Mouse (Mus musculus) heart, embryonic 10.5 days (tissue): Measurements from ENCODE around the gene Atp6v0d1. TPM values are rescaled to one million over a fixed set of nuclear protein-coding genes. Genes with fewer than 3 reads are reported as not detected.
"Not testable (repeated sequence)": the region's sequence is repeated elsewhere in the genome, so short reads cannot be mapped to it uniquely, and the experiment has no call there.

Source experiments
- DNase-seq: peaks from one replicate; pipeline ENCODE4 v3.0.0-alpha.2; 2017; ENCODE audit warnings: low spot score
- H3K27ac ChIP-seq: fragments of 300-500 bp; sonication (generic); 2 replicates; pipeline ENCODE4 v1.5.1; 2016; ENCODE audit warnings: mild to moderate bottlenecking
- H3K27me3 ChIP-seq: fragments of 300-500 bp; sonication (generic); 2 replicates; pipeline ENCODE4 v1.6.1; 2016; ENCODE audit warnings: mild to moderate bottlenecking; ENCODE audit not compliant: poor library complexity, insufficient read depth, severe bottlenecking
- H3K36me3 ChIP-seq: fragments of 300-500 bp; sonication (generic); 2 replicates; pipeline ENCODE4 v1.6.1; 2016; ENCODE audit warnings: mild to moderate bottlenecking, moderate library complexity
- H3K4me1 ChIP-seq: fragments of 300-500 bp; sonication (generic); 2 replicates; pipeline ENCODE4 v1.6.1; 2016; ENCODE audit warnings: mild to moderate bottlenecking
- H3K4me3 ChIP-seq: fragments of 300-500 bp; sonication (generic); 2 replicates; pipeline ENCODE4 v1.5.1; 2016; ENCODE audit warnings: mild to moderate bottlenecking, moderate library complexity
- H3K9me3 ChIP-seq: fragments of 300-500 bp; sonication (generic); 2 replicates; pipeline ENCODE4 v1.6.1; 2016; ENCODE audit warnings: mild to moderate bottlenecking, moderate library complexity
- WGBS: fragments of 180-500 bp; shearing (Covaris S2); methylation state at CpG from one replicate; pipeline ENCODE4 v1.1.7; 2016; 5-methylcytosine and 5-hydroxymethylcytosine counted together
- polyA plus RNA-seq: library from polyadenylated mRNA; unstranded; fragments of >200 nt; fragmentation: Nextera tagmentation; extraction: Ambion mirVana; gene quantifications from 2 replicates; pipeline ENCODE4 v1.2.1, GENCODE M21; 2016

Atp6v0d1 gene
- polyA plus RNA-seq, 1 experiment from 2014 or later: 70.6 TPM

DNA sequence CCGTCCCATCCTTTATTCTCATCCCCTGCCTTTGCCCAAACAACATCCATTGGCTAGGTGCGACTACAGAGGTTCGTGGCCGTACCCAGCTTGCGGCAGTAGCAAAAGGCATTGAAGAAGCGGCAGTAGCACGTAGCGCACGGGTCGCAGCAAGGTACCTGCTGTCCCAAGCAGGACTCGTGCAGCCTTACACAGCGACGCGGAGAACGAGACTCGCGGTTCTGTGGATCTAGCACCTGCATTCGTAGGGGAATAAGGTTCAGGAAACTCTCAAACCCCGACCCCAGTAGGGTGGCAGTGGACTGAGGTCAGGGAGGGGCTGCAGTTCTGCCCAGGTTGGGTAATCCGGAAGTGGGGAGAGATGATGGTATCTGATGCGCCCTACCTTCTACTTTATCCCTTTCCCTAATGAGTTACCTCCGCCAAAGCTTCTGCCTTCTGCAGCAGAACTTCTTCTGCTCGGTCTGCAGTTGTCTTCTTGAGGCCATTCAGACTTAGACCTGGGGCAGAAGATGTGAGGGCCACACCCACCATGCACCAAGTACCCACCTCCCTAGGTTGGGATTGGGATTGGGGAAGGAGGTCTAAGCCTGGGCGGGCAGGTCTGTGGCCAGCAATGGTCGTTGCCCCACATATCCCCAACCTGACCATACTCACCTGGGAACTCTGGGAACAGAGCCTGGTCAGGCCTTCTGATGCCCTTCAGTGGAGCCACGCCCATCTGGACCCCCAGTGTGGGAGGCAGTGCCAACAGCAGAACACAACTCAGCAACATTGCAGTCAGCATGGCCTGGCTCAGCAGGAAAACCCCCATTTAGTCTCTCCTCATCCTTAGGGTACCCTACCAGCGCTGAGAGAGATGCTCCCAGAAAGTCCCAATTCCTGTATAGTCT lies 1.1 kb upstream of the Atp6v0d1 start:
- peak; percentile 78 for DNase-seq
- Histone ChIP-seq H3K27ac (peak overlapping the region; percentile 90), H3K4me1 (peaks cover 20% of the 10 kb centered on the region), H3K9me3 (no peaks in the 10 kb centered on the region), H3K36me3 (peaks cover 5% of the 10 kb centered on the region; the same call in 1 of the 2 replicates), H3K27me3 (peaks cover 13% of the 10 kb centered on the region), H3K4me3 (peak overlapping the region; percentile 78)
- 22% methylated on average over 27 of the region's 27 CpGs for WGBS

DNA sequence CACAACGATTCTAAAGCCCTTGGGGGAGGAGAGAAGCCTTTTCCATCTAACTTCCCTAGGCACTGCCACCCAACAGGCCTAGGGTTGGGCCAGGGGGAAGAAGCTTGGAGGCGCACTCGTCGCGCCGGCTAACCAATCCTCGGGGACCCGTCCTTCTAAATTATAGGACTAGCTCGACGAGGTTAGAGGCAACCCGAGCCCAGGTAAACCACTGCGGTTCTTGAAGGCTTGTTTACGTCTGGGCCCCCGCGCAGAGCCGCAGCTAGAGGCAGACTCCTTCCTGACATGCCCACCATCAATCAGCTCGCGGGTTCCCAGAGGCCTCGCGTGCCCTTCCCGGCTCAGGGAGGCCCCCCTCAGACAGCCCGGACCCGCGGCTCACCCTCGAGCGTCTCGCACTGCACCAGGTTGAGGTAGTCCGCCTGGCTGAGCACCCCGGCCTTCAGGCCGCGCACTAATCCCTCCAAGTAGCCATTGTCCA lies 406 bp downstream of the Atp6v0d1 start:
- H3K27ac ChIP-seq: peak overlapping the region; percentile 90
- WGBS: under 1% methylated on average over 31 of the region's 31 CpGs
- peaks cover 7% of the 10 kb centered on the region; the same call in 1 of the 2 replicates for H3K36me3 ChIP-seq
- H3K4me3 ChIP-seq: peak overlapping the region; percentile 78
- peaks cover 13% of the 10 kb centered on the region for H3K27me3 ChIP-seq
- DNase-seq: no peak
- no peaks in the 10 kb centered on the region for H3K9me3 ChIP-seq
- H3K4me1 ChIP-seq: peaks cover 20% of the 10 kb centered on the region

DNA sequence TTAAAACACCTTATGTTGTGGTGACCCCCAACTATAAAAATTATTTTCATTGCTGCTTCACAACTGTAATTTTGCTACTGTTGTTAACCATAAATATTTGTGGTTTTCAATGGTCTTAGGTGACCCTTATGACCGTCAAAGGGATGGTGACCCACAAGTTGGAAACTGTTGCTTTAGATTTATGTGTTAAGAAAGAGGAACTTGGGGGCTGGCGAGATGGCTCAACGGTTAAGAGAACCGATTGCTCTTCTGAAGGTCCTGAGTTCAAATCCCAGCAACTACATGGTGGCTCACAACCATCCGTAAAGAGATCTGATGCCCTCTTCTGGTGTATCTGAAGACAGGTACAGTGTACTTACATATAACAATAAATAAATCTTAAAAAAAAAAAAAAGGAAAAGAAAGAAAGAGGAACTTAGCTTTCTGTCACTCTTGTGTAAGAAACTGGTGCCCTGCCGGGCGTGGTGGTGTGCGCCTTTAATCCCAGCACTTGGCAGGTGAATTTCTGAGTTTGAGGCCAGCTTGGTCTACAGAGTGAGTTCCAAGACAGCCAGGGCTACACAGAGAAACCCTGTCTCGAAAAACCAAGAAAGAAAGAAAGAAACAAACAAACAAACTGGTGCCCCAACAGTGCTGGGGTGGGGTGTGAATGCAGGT lies 1.1 kb downstream of the Atp6v0d1 start:
- Histone ChIP-seq H3K27ac (0 out of 2 replicates have a peak overlapping the region, but pooled peaks have one; percentile 90), H3K4me3 (peak overlapping the region; percentile 78), H3K27me3 (peaks cover 13% of the 10 kb centered on the region), H3K4me1 (peaks cover 20% of the 10 kb centered on the region)
- DNase-seq, H3K9me3 ChIP-seq, H3K36me3 ChIP-seq: not testable (repeated sequence)
- WGBS: 82% methylated on average over 9 of the region's 9 CpGs

DNA sequence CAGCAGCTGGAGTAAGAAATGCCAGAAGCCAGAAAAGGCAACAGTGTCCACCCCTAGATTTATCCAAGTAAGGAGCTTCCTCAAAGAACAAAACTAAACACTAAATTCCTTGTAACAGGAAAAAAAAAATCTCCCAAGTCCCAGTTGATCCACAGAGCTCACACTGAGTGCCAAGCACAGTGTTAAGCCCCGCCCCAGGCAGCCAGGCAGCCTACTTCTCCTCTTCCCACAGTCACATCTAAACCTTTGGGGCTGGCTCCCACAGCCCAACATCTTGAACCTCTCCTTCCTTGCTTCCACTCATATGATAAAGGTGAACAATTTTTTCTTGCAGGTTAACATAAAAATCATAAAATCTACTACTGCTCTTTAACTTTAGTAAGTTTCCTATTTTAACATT lies 2.0 kb downstream of the Atp6v0d1 start:
- 89% methylated on average over 1 of the region's 1 CpGs for WGBS
- H3K4me1 ChIP-seq: peaks cover 20% of the 10 kb centered on the region
- no peaks in the 10 kb centered on the region for H3K9me3 ChIP-seq

DNA sequence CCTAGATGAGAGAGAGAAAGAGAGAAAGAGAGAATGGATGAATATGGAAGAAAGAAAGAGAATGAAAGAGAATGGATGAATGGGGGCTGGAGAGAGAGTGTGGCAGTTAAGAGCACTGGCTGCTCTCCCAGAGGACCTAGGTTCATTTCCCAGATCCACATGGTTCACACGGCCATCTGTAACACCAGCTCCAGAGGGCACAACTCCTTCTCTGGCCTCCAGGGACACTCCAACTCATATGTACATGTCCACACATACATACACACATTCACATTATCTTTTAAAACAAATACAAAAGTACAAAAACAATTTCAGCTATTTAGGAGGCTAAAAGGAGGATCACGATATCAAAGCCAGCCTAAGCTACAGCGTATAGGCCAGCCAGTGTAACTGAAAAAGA lies 3.0 kb downstream of the Atp6v0d1 start:
- peaks cover 9% of the 10 kb centered on the region; the same call in 1 of the 2 replicates for H3K27me3 ChIP-seq
- H3K4me1 ChIP-seq: peaks cover 20% of the 10 kb centered on the region
- no peak overlapping the region for H3K27ac ChIP-seq
- no peak overlapping the region for H3K4me3 ChIP-seq
- 85% methylated on average over 3 of the region's 3 CpGs for WGBS
- no peak for DNase-seq
- no peaks in the 10 kb centered on the region for H3K9me3 ChIP-seq
- peaks cover 9% of the 10 kb centered on the region; the same call in 1 of the 2 replicates for H3K36me3 ChIP-seq

More for the DNA sequence above, 2.0 kb downstream of the Atp6v0d1 start:
- peaks cover 7% of the 10 kb centered on the region; the same call in 1 of the 2 replicates for H3K36me3 ChIP-seq
- no peak overlapping the region for H3K27ac ChIP-seq
- H3K4me3 ChIP-seq: no peak overlapping the region
- H3K27me3 ChIP-seq: peaks cover 13% of the 10 kb centered on the region
- no peak for DNase-seq

DNA sequence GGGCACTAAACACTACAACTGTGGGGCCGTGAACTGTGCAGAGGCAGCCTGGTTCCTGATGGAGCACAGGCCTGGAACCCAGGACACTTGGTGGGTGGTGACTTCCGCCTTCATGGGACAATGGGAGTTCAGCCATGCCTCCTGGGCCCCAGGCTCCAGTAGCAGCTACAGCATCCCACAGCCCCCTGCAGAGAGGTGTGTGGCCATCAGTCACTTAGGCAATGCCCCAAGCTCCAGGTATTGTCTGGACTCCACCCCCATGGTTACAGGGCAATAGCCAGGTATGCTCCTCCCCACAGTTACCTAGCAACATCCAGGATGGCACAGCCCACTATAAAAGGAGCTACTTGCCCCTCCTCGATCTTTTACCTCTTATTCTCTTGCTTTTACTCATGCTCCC lies 10.6 kb downstream of the Atp6v0d1 start:
- Histone ChIP-seq H3K27me3 (no peaks in the 10 kb centered on the region), H3K9me3 (no peaks in the 10 kb centered on the region), H3K36me3 (peaks cover 5% of the 10 kb centered on the region; the same call in 1 of the 2 replicates), H3K4me1 (peaks cover 6% of the 10 kb centered on the region; the same call in 1 of the 2 replicates), H3K4me3 (no peak overlapping the region), H3K27ac (no peak overlapping the region)
- DNase-seq: no peak
- WGBS: 86% methylated on average over 3 of the region's 3 CpGs

DNA sequence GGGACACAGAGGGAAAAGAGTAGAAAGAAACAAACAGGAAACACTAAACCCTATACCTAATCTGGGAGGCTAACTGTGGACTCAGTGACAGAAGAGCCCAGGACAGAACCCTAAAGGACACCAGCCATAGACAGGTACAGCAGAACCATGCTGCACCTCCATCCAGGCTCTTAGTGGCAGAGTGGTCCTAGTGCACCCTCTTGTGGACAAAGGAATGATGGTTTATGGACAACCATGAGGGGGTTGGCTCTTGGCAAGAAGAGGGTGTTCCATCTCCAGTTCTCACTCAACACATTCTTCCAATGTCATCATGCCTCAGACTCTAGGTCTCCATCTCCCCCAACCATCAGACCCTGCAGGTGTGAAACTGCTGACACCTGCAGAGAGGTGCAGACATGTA lies 11.8 kb downstream of the Atp6v0d1 start:
- Histone ChIP-seq H3K36me3 (peaks cover 8% of the 10 kb centered on the region; the same call in 1 of the 2 replicates), H3K27ac (no peak overlapping the region), H3K27me3 (no peaks in the 10 kb centered on the region), H3K4me3 (no peak overlapping the region), H3K9me3 (no peaks in the 10 kb centered on the region), H3K4me1 (peaks cover 6% of the 10 kb centered on the region; the same call in 1 of the 2 replicates)
- peak; percentile 80 for DNase-seq

DNA sequence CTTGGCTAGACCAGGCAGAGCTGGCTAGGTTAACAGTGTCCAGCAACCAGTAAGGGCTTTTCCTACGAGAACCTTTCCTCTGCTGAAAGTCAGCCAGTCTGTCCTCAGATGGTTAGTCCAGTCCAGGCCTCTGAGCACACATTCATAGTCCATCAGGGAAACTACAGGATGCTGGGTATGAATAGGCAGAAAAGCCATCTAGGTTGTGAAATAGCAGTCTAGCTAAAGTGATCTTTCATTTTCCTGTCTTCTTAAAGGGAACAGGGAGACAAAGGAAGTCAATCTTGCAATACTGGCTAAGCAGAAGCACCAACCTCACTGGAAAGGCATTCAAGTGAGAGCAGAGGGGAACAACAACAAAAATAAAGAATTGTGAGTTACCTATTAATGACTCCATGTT lies 13.0 kb downstream of the Atp6v0d1 start:
- no peak overlapping the region for H3K4me3 ChIP-seq
- H3K36me3 ChIP-seq: peaks cover 5% of the 10 kb centered on the region; the same call in 1 of the 2 replicates
- peaks cover 6% of the 10 kb centered on the region; the same call in 1 of the 2 replicates for H3K4me1 ChIP-seq
- H3K9me3 ChIP-seq: no peaks in the 10 kb centered on the region
- no peak for DNase-seq
- H3K27me3 ChIP-seq: no peaks in the 10 kb centered on the region
- H3K27ac ChIP-seq: no peak overlapping the region
- 85% methylated on average over 1 of the region's 1 CpGs for WGBS

DNA sequence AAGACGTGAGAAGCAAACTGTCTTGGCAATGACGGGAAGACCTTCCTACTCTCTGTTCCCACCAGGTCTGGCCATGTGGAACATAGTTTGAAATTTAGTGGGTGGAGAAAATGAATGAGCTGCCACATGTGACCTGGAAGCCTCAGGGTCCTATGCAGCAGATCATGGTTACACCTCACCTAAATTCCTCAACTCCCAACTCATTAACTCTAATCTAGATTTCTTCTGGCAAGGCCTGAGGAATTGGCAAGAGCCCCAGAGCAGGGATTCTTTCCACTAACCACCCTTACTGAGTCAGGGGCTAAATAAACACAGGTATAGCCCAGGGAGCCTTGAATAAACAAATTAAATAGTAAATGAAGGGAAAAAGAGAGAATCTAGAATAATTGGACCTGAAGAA lies 13.8 kb downstream of the Atp6v0d1 start:
- H3K27ac ChIP-seq: no peak overlapping the region
- no peak for DNase-seq
- WGBS: 85% methylated on average over 2 of the region's 2 CpGs

DNA sequence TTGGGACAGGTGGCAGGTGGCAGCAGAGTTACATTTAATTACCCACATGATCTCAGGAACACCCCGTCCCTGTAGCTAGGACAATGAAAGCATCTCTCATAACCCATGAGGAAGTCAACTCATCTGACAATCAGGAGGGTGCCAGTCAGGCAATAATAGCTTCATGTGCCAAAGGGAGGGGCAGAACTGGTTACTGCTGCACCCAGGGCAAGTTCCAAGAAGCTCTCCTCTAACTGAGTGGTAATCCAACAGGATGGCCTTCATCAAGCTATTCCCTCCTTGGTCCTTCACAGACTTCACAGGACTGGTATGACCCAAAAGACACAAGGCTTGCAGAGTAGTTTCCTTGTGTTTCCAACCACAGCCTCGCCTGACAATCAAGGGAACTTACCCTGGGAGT lies 15.8 kb downstream of the Atp6v0d1 start:
- DNase-seq: no peak
- H3K36me3 ChIP-seq: peaks cover 3% of the 10 kb centered on the region; the same call in 1 of the 2 replicates
- peaks cover 18% of the 10 kb centered on the region for H3K4me1 ChIP-seq
- WGBS: 74% methylated on average over 2 of the region's 2 CpGs
- H3K27ac ChIP-seq: no peak overlapping the region
- no peaks in the 10 kb centered on the region for H3K9me3 ChIP-seq
- H3K4me3 ChIP-seq: no peak overlapping the region
- no peaks in the 10 kb centered on the region for H3K27me3 ChIP-seq

More for the DNA sequence above, 13.8 kb downstream of the Atp6v0d1 start:
- no peaks in the 10 kb centered on the region for H3K27me3 ChIP-seq
- H3K4me1 ChIP-seq: peaks cover 6% of the 10 kb centered on the region; the same call in 1 of the 2 replicates
- H3K4me3 ChIP-seq: no peak overlapping the region
- peaks cover 3% of the 10 kb centered on the region; the same call in 1 of the 2 replicates for H3K36me3 ChIP-seq
- no peaks in the 10 kb centered on the region for H3K9me3 ChIP-seq

DNA sequence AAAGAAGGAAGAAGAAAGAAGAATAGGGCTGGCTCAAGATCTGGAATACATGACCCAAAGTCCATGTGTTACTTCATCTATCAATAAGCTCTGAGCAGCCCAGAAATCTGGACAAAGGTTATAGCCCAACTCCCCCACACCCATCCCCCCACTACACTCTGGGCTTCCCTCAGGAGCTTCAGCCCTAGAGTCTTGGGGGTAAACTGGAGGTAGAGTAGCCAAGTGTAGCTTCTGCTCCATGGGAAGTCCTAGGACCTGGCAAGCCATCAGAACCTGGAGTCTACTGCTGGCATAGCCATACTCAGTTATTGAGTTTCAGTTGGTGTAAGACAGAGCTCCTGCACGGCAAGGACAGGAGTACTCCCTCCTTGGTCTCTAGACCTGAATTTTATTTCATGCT lies 16.3 kb downstream of the Atp6v0d1 start:
- peaks cover 3% of the 10 kb centered on the region; the same call in 1 of the 2 replicates for H3K36me3 ChIP-seq
- peaks cover 24% of the 10 kb centered on the region for H3K4me1 ChIP-seq
- H3K27ac ChIP-seq: no peak overlapping the region
- WGBS: 88% methylated on average over 1 of the region's 1 CpGs
- H3K27me3 ChIP-seq: no peaks in the 10 kb centered on the region
- DNase-seq: no peak
- H3K4me3 ChIP-seq: no peak overlapping the region
- H3K9me3 ChIP-seq: no peaks in the 10 kb centered on the region

DNA sequence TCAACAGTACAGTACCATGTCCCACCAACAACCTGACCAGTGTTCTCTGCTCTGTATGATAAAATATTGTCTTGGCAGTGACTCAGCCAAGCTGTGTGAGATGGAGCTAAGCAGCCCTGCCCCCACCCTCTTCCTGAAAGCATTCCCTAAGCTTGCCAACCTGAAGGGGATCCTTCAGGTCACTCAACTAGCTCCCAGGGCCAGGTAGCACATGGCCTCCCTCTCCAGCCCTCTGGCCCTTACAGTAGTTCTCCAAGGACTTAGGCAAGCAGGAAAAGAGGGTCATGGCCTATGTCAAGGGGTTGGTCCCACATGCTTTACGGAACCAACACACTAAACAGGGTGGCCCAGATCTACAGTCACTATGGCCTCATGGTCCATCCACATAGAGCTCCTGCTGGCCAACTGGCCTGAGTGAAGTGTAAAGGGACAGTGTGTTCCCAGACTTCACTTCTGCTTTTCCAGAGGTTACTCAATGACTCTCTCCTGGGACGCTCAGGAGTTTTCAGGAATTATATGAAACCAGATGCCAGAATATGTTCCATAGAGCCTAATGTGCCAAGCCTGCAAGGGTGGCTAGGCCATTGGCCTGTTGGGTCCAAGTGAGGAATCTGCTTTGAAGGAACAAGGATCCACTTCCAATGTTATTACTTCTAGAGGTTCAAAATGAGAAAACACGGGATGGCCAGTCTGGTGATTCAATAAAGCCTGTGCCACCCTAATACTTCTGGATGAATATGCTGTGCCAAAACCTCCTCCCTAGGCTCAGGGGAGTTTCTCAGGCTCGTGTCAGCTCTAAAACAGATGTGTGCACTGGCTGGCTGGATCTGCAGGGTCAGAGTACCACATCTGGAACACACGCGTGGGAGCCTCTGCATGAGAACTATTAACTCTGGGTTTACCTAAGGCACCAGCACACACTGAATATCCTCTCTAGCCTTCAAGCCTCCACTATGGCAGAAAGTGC lies 19.2 kb downstream of the Atp6v0d1 start:
- peaks cover 6% of the 10 kb centered on the region; the same call in 1 of the 2 replicates for H3K36me3 ChIP-seq
- 90% methylated on average over 6 of the region's 6 CpGs for WGBS
- H3K4me3 ChIP-seq: no peak overlapping the region
- DNase-seq: no peak
- H3K9me3 ChIP-seq: no peaks in the 10 kb centered on the region
- peaks cover 30% of the 10 kb centered on the region for H3K4me1 ChIP-seq
- H3K27me3 ChIP-seq: no peaks in the 10 kb centered on the region
- no peak overlapping the region for H3K27ac ChIP-seq
